Mouse (Mus musculus) layer of hippocampus, adult 11-12 months (tissue): ENCODE data around the gene Hps3.
"Not testable (repeated sequence)": the region's sequence is repeated elsewhere in the genome, so short reads cannot be mapped to it uniquely, and the experiment has no call there.

Source experiments
- DNase-seq: peaks from one replicate; pipeline ENCODE4 v3.0.0; 2022; ENCODE audit warnings: low spot score

Hps3 gene

GRCm38 (mm10) chr3:20034719-20035404, at the start of gene Hps3:
Gene Hps3, minus strand, starts transcription at chr3:20035315.
- peak; percentile 90 for DNase-seq

- no peak for DNase-seq
These were observed 47.0 kb upstream of the Hps3 start for GRCm38 (mm10) chr3:20082161-20082560.

GRCm38 (mm10) chr3:20076145-20077053, 41.3 kb upstream of the Hps3 start:
- no peak for DNase-seq

- no peak for DNase-seq
These were observed 23.1 kb upstream of the Hps3 start for GRCm38 (mm10) chr3:20058197-20058541.

GRCm38 (mm10) chr3:20057306-20058196, 22.4 kb upstream of the Hps3 start, which contains the start of gene Hltf:
Gene Hltf, plus strand, starts transcription at chr3:20057811.
- DNase-seq = peak; percentile 96

- DNase-seq = not testable (repeated sequence)
These were observed 9.6 kb upstream of the Hps3 start for GRCm38 (mm10) chr3:20044736-20045135.

GRCm38 (mm10) chr3:20041461-20041860, 6.3 kb upstream of the Hps3 start:
- DNase-seq = not testable (repeated sequence)

- DNase-seq = no peak
These were observed 954 bp upstream of the Hps3 start for GRCm38 (mm10) chr3:20036069-20036468.

GRCm38 (mm10) chr3:20033761-20034718, 1.1 kb downstream of the Hps3 start:
- no peak for DNase-seq

GRCm38 (mm10) chr3:20030807-20031206, 4.3 kb downstream of the Hps3 start:
- no peak for DNase-seq

GRCm38 (mm10) chr3:20028640-20029039, 6.5 kb downstream of the Hps3 start:
- DNase-seq = no peak

GRCm38 (mm10) chr3:20027788-20028187, 7.3 kb downstream of the Hps3 start:
- no peak for DNase-seq

GRCm38 (mm10) chr3:20026996-20027689, 8.0 kb downstream of the Hps3 start:
- DNase-seq = no peak

GRCm38 (mm10) chr3:20026481-20026880, 8.6 kb downstream of the Hps3 start:
- DNase-seq = no peak

- no peak for DNase-seq
These were observed 11.3 kb downstream of the Hps3 start for GRCm38 (mm10) chr3:20023832-20024231.

GRCm38 (mm10) chr3:20018076-20018475, 17.0 kb downstream of the Hps3 start:
- no peak for DNase-seq

GRCm38 (mm10) chr3:20014454-20014853, 20.7 kb downstream of the Hps3 start:
- no peak for DNase-seq

- not testable (repeated sequence) for DNase-seq
These were observed 24.2 kb downstream of the Hps3 start for GRCm38 (mm10) chr3:20010905-20011304.

- DNase-seq = no peak
These were observed 24.7 kb downstream of the Hps3 start for GRCm38 (mm10) chr3:20010464-20010863.

- no peak for DNase-seq
These were observed 27.4 kb downstream of the Hps3 start for GRCm38 (mm10) chr3:20007759-20008158.
